Mouse (Mus musculus): ENCODE results near the gene Esyt3. TPM values are rescaled to one million over a fixed set of nuclear protein-coding genes. Genes with fewer than 3 reads are reported as not detected.

Gene Esyt3
- polyA plus RNA-seq, 1 experiment, result 0.01 TPM

GRCm38 (mm10) chr9:99394366-99394765 is 36.0 kb upstream of the Esyt3 start:
- Histone ChIP-seq H3K36me3 (ENCODE audit: control insufficient read depth, insufficient read depth) (no peaks in the 10 kb centered on the region), H3K4me2 (ENCODE audit: low read depth) (no peak overlapping the region), H3K4me3 (no peak overlapping the region), H3K27me3 (ENCODE audit: control insufficient read depth, insufficient read depth, insufficient read length) (no peaks in the 10 kb centered on the region), H3ac (ENCODE audit: control insufficient read depth, insufficient read length) (no peak overlapping the region), H3K79me2 (ENCODE audit: control insufficient read depth, insufficient read depth) (no peaks in the 10 kb centered on the region)
- TF ChIP-seq MYOG (IDR thresholded peaks at IDR 0.05; ENCODE audit: control insufficient read depth in 1 of 3, insufficient read depth in 1 of 3, insufficient read length in 2 of 3, low read depth in 2 of 3) (no peak), SRF (IDR thresholded peaks at IDR 0.05; ENCODE audit: control insufficient read depth, insufficient read length, low read depth) (no peak), REST (IDR thresholded peaks at IDR 0.05; ENCODE audit: insufficient read depth, insufficient read length) (no peak), MAX (IDR thresholded peaks at IDR 0.05; ENCODE audit: low read depth) (no peak), TCF3 (IDR thresholded peaks at IDR 0.05; ENCODE audit: insufficient read length, low read depth) (no peak), USF1 (IDR thresholded peaks at IDR 0.05; ENCODE audit: low read depth) (no peak), TCF12 (IDR thresholded peaks at IDR 0.05; ENCODE audit: insufficient read depth, poor library complexity, severe bottlenecking) (no peak), POLR2A (IDR thresholded peaks at IDR 0.05; ENCODE audit: insufficient read length, low read depth) (no peak), POLR2AphosphoS2 (IDR thresholded peaks at IDR 0.05; ENCODE audit: insufficient read length, low read depth) (no peak), MYOD1 (IDR thresholded peaks at IDR 0.05; ENCODE audit: control insufficient read depth in 1 of 3, insufficient read length in 2 of 3, low read depth in 2 of 3) (no peak), CEBPB (IDR thresholded peaks at IDR 0.05; ENCODE audit: insufficient read depth, poor library complexity, severe bottlenecking) (no peak), E2F4 (IDR thresholded peaks at IDR 0.05; ENCODE audit: insufficient read depth) (no peak)

DNA sequence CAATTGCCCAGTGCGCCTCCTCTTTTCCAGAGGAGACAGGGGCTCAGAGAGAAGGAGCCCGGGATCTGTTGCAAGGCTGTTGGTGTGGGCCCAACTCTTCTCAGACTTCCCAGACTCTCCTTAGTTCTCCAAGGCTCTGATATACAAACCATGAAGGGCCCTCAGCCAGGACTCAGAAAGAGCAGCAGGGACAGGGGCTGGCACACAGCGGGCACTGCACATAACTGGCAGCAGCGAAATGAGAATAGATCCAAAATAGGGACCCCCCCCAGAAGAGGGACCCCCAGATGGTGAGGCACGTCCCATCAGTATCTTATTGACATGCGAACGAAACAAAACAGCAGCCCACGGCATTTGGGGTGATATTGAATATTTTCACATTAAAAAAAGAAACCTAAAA is 34.8 kb upstream of the Esyt3 start:
- no peak for TF ChIP-seq MAX (IDR thresholded peaks at IDR 0.05; ENCODE audit: low read depth)

DNA sequence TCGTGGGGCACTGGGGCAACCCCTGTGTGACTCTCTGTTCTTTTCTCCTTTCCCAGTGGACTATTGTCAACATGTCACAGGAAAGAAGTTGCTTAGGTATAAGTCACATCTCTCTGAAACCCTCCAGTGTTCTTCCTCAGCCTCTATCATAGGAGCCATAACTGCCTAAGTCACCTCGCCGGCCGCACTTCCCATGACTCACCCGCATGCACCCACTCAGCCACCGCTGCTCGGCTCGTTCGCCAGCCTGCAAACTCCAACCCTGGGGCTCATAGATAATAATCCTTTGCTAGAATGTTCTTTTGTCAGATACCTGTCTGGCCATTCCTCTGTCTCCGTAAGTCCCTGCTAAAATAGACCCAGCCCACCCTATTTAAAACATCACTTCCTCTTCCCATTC is 33.2 kb upstream of the Esyt3 start:
- Histone ChIP-seq H3K79me2 (ENCODE audit: control insufficient read depth, insufficient read depth) (no peaks in the 10 kb centered on the region), H3ac (ENCODE audit: control insufficient read depth, insufficient read length) (no peak overlapping the region), H3K4me2 (ENCODE audit: low read depth) (no peak overlapping the region), H3K27me3 (ENCODE audit: control insufficient read depth, insufficient read depth, insufficient read length) (no peaks in the 10 kb centered on the region), H3K4me3 (no peak overlapping the region), H3K36me3 (ENCODE audit: control insufficient read depth, insufficient read depth) (peaks cover 3% of the 10 kb centered on the region)
- no peak for TF ChIP-seq MAX (IDR thresholded peaks at IDR 0.05; ENCODE audit: low read depth)
- no peak for TF ChIP-seq REST (IDR thresholded peaks at IDR 0.05; ENCODE audit: insufficient read depth, insufficient read length)
- no peak for TF ChIP-seq SRF (IDR thresholded peaks at IDR 0.05; ENCODE audit: control insufficient read depth, insufficient read length, low read depth)
- TF ChIP-seq POLR2A (IDR thresholded peaks at IDR 0.05; ENCODE audit: insufficient read length, low read depth), result no peak
- TF ChIP-seq MYOG (IDR thresholded peaks at IDR 0.05; ENCODE audit: control insufficient read depth in 1 of 3, insufficient read depth in 1 of 3, insufficient read length in 2 of 3, low read depth in 2 of 3), result no peak
- no peak for TF ChIP-seq TCF12 (IDR thresholded peaks at IDR 0.05; ENCODE audit: insufficient read depth, poor library complexity, severe bottlenecking)
- no peak for TF ChIP-seq TCF3 (IDR thresholded peaks at IDR 0.05; ENCODE audit: insufficient read length, low read depth)
- TF ChIP-seq POLR2AphosphoS2 (IDR thresholded peaks at IDR 0.05; ENCODE audit: insufficient read length, low read depth), result no peak
- TF ChIP-seq USF1 (IDR thresholded peaks at IDR 0.05; ENCODE audit: low read depth), result no peak
- TF ChIP-seq CEBPB (IDR thresholded peaks at IDR 0.05; ENCODE audit: insufficient read depth, poor library complexity, severe bottlenecking), result no peak
- no peak for TF ChIP-seq MYOD1 (IDR thresholded peaks at IDR 0.05; ENCODE audit: control insufficient read depth in 1 of 3, insufficient read length in 2 of 3, low read depth in 2 of 3)
- no peak for TF ChIP-seq E2F4 (IDR thresholded peaks at IDR 0.05; ENCODE audit: insufficient read depth)

More for the DNA sequence above, 34.8 kb upstream of the Esyt3 start:
- Histone ChIP-seq H3K36me3 (ENCODE audit: control insufficient read depth, insufficient read depth) (no peaks in the 10 kb centered on the region), H3K4me2 (ENCODE audit: low read depth) (no peak overlapping the region), H3K4me3 (no peak overlapping the region), H3K79me2 (ENCODE audit: control insufficient read depth, insufficient read depth) (no peaks in the 10 kb centered on the region), H3K27me3 (ENCODE audit: control insufficient read depth, insufficient read depth, insufficient read length) (no peaks in the 10 kb centered on the region), H3ac (ENCODE audit: control insufficient read depth, insufficient read length) (no peak overlapping the region)

DNA sequence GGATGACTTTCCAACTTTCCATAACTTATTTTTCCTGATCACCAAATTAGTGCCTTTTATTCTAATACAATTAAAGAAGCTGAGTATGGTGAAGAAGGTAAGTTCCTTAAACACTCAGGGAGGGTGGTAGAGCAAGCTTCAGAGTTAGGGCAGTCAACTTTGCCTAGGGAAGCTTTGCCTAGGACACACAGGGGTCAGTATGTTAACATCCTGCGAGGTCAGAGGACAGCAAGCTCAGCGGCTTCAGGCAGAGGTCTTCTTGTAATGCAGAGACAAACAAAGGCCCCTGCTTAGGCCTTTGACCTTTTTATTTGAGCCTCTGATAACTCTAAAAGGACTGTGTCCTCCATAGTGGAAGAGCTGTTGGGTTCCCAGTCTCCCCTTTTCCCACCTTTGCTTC is 32.4 kb upstream of the Esyt3 start:
- no peak for TF ChIP-seq REST (IDR thresholded peaks at IDR 0.05; ENCODE audit: insufficient read depth, insufficient read length)
- no peak for TF ChIP-seq MAX (IDR thresholded peaks at IDR 0.05; ENCODE audit: low read depth)
- no peak for TF ChIP-seq E2F4 (IDR thresholded peaks at IDR 0.05; ENCODE audit: insufficient read depth)
- TF ChIP-seq POLR2AphosphoS2 (IDR thresholded peaks at IDR 0.05; ENCODE audit: insufficient read length, low read depth), result no peak
- no peak for TF ChIP-seq MYOD1 (IDR thresholded peaks at IDR 0.05; ENCODE audit: control insufficient read depth in 1 of 3, insufficient read length in 2 of 3, low read depth in 2 of 3)
- TF ChIP-seq MYOG (IDR thresholded peaks at IDR 0.05; ENCODE audit: control insufficient read depth in 1 of 3, insufficient read depth in 1 of 3, insufficient read length in 2 of 3, low read depth in 2 of 3), result no peak
- TF ChIP-seq TCF12 (IDR thresholded peaks at IDR 0.05; ENCODE audit: insufficient read depth, poor library complexity, severe bottlenecking), result no peak
- TF ChIP-seq USF1 (IDR thresholded peaks at IDR 0.05; ENCODE audit: low read depth), result no peak
- TF ChIP-seq TCF3 (IDR thresholded peaks at IDR 0.05; ENCODE audit: insufficient read length, low read depth), result no peak
- TF ChIP-seq POLR2A (IDR thresholded peaks at IDR 0.05; ENCODE audit: insufficient read length, low read depth), result no peak
- no peak for TF ChIP-seq CEBPB (IDR thresholded peaks at IDR 0.05; ENCODE audit: insufficient read depth, poor library complexity, severe bottlenecking)
- Histone ChIP-seq H3K36me3 (ENCODE audit: control insufficient read depth, insufficient read depth) (peaks cover 3% of the 10 kb centered on the region), H3K79me2 (ENCODE audit: control insufficient read depth, insufficient read depth) (no peaks in the 10 kb centered on the region), H3ac (ENCODE audit: control insufficient read depth, insufficient read length) (no peak overlapping the region), H3K4me3 (no peak overlapping the region), H3K27me3 (ENCODE audit: control insufficient read depth, insufficient read depth, insufficient read length) (no peaks in the 10 kb centered on the region), H3K4me2 (ENCODE audit: low read depth) (no peak overlapping the region)

GRCm38 (mm10) chr9:99390201-99390600 is 31.8 kb upstream of the Esyt3 start:
- Histone ChIP-seq H3K4me2 (ENCODE audit: low read depth) (no peak overlapping the region), H3K27me3 (ENCODE audit: control insufficient read depth, insufficient read depth, insufficient read length) (no peaks in the 10 kb centered on the region), H3K36me3 (ENCODE audit: control insufficient read depth, insufficient read depth) (peaks cover 3% of the 10 kb centered on the region), H3K4me3 (no peak overlapping the region), H3ac (ENCODE audit: control insufficient read depth, insufficient read length) (no peak overlapping the region), H3K79me2 (ENCODE audit: control insufficient read depth, insufficient read depth) (no peaks in the 10 kb centered on the region)
- TF ChIP-seq POLR2A (IDR thresholded peaks at IDR 0.05; ENCODE audit: insufficient read length, low read depth), result no peak
- TF ChIP-seq MAX (IDR thresholded peaks at IDR 0.05; ENCODE audit: low read depth), result no peak
- no peak for TF ChIP-seq E2F4 (IDR thresholded peaks at IDR 0.05; ENCODE audit: insufficient read depth)
- TF ChIP-seq CEBPB (IDR thresholded peaks at IDR 0.05; ENCODE audit: insufficient read depth, poor library complexity, severe bottlenecking), result no peak
- TF ChIP-seq USF1 (IDR thresholded peaks at IDR 0.05; ENCODE audit: low read depth), result no peak
- no peak for TF ChIP-seq TCF3 (IDR thresholded peaks at IDR 0.05; ENCODE audit: insufficient read length, low read depth)
- no peak for TF ChIP-seq REST (IDR thresholded peaks at IDR 0.05; ENCODE audit: insufficient read depth, insufficient read length)
- no peak for TF ChIP-seq MYOD1 (IDR thresholded peaks at IDR 0.05; ENCODE audit: control insufficient read depth in 1 of 3, insufficient read length in 2 of 3, low read depth in 2 of 3)
- no peak for TF ChIP-seq TCF12 (IDR thresholded peaks at IDR 0.05; ENCODE audit: insufficient read depth, poor library complexity, severe bottlenecking)
- no peak for TF ChIP-seq MYOG (IDR thresholded peaks at IDR 0.05; ENCODE audit: control insufficient read depth in 1 of 3, insufficient read depth in 1 of 3, insufficient read length in 2 of 3, low read depth in 2 of 3)
